16 mouse cellular contexts compared by ENCODE assay signal in genomic region chr19:48815064-48815463, GRCm38 (mm10).
"Had no signal": no experiment of that assay in that cellular context is flagged by ENCODE, and none has a peak within 500 bp of the region (broad histone marks: within the 10 kb centered on the region; RNA-seq: fewer than 3 reads in every experiment).

No protein-coding gene starts in this region.

- H3K4me2 ChIP-seq: neural tube, embryonic 13.5 days; neural tube, embryonic 15.5 days; stomach, embryonic 15.5 days had no signal

- H3K36me3 ChIP-seq: neural tube, embryonic 13.5 days; neural tube, embryonic 15.5 days; stomach, embryonic 15.5 days had no signal

- H3K4me1 ChIP-seq: neural tube, embryonic 13.5 days; neural tube, embryonic 15.5 days; stomach, embryonic 15.5 days had no signal

- H3K27ac ChIP-seq: neural tube, embryonic 13.5 days; neural tube, embryonic 15.5 days; stomach, embryonic 15.5 days; stomach, postnatal 0 days had no signal

- H3K4me3 ChIP-seq: neural tube, embryonic 13.5 days; neural tube, embryonic 15.5 days; stomach, embryonic 15.5 days had no signal

- DNase-seq: retina, postnatal 1 day; right cerebral cortex, adult 18-20 months; right cerebral cortex, postnatal 14 days; right cerebral cortex, postnatal 25 days; right cerebral cortex, postnatal 4 days; spleen, adult 18-20 months; thymus, adult 18-20 months; thymus, adult 2 months; thymus, postnatal 14 days; thymus, postnatal 25 days; thymus, postnatal 36 days; thymus, postnatal 4 days had no signal

- H3K27me3 ChIP-seq: neural tube, embryonic 13.5 days; neural tube, embryonic 15.5 days; stomach, embryonic 15.5 days had no signal

- H3K9ac ChIP-seq: neural tube, embryonic 13.5 days; neural tube, embryonic 15.5 days; stomach, embryonic 15.5 days had no signal

- H3K9me3 ChIP-seq: neural tube, embryonic 13.5 days; neural tube, embryonic 15.5 days; stomach, embryonic 15.5 days had no signal
